Mouse (Mus musculus) megakaryocyte, embryonic 14.5 days (primary cell): Measurements from ENCODE around the gene Gng7.

Experiments used
- FLI1 ChIP-seq: IDR thresholded peaks from 2 replicates; pipeline ENCODE4 v1.6.1; 2012; ENCODE audit warnings: low read length, inconsistent platforms, mixed read lengths
- GATA1 ChIP-seq: IDR thresholded peaks from 3 replicates; pipeline ENCODE4 v1.6.1; 2012; ENCODE audit warnings: mixed read lengths, low read length, inconsistent platforms, borderline replicate concordance

DNA sequence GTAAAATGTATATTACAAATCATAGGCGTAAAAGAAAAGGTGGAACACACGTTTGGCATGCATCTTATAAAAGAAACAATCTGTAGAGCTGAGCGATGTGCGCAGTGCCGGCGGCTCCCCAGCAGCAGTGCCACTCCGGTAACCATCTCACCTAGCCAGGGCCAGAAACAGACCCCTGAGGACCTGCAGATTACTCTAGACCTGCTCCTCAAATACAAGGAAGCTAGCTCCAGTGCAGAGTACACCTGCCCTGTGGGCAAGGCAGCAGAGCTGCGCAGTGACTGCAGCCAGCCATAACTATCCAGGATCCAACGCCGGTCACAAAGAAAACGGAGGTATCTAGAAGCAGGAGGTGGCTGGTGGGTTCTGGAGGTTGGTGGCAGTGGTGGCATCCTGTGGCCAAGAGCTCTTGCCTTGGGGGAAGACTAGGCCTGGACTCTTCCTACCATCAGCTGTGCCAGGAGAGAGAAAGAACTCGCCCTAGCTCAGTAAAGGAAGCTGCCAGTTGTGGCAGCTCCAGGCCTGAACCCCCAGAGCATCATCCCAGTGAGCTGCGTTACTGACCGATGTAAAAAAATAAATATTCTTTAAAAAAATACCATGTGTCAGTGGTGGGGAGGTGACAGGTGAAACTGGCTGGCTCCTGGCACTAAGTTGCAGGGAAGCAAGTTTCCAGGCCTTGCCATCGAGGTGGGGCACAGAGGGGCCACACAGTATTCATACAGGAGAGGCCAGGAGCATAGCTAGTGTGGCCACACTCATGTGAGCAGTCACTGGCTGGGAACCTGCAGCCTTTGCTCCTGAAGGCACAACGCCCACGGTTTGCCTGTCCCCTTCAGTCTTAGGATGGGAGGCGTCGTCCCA lies 113.1 kb downstream of the Gng7 start:
- TF ChIP-seq GATA1 (no peak), FLI1 (no peak)
